Mouse (Mus musculus): Measurements from ENCODE around the gene Il1f6. TPM values are rescaled to one million over a fixed set of nuclear protein-coding genes. Genes with fewer than 3 reads are reported as not detected.
"Not testable (repeated sequence)": the region's sequence is repeated elsewhere in the genome, so short reads cannot be mapped to it uniquely, and the experiment has no call there.

Il1f6 gene
- polyA plus RNA-seq (2021), result not detected

DNA sequence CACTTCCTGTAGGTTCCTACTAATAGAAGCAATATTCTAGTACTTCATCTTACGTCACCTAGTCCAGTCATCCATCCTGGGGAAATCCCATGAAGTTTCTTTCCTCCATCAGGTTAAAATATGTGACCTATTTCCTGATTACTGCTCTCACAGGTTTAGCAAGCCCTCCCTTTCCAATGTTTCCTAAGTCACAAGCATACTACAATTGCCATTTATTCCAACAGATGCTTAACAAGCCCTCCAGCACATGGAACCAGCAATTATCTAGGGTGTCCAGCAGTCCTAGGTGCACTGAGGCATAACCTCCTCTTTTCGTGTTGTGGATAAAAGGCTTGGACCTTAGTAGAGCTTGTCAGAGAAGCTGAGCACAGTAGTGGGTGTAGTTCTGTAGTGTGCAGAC, at the start of gene Il1f6:
Gene Il1f6, plus strand, starts transcription at position 301 of the 400 bp plus-strand sequence.
- ChIA-PET POLR2A (no interaction called here), CTCF (no interaction called here)
- peak; percentile 60 for ATAC-seq
- no peak for DNase-seq (ENCODE audit: low read depth, low spot score)
- no peaks in the 10 kb centered on the region for H3K27me3 ChIP-seq
- in situ Hi-C loops (cut with MboI; ENCODE audit: low pct_unique_long_range_greater_than_20kb), result no loop called here
- TF ChIP-seq CTCF (IDR thresholded peaks at IDR 0.05), result no peak

DNA sequence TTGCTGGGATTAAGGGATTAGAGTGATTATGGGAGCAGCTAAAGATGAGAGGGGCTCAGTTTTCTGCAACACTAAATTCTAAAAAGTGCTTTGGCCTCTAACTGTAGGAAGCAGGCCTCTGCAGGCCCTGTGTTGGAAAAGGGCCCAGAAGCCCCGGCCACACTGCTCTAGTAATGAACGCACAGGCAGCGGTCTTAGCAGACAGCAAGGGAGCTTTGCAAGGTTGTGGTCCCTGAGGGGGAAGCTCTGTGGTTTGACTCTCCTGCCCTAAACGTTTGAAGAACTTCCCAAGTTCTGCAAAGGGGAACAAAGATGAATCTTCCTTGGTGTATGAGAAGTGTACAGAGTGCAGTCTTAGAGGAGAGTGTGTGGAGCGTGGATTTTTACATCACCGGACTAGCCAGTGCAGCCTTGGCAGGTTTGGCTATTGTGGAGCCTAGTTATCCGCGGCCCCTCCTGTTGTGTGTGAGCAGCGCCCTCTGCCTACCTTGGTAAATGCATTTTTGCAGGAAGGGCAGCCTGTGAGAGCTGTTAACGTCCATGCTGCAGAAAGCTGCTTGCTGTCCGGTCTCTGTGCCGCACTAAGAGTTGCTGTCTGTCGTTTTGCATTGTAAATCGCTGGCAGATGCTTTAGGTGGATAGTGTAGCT, 33.4 kb upstream of the Il1f6 start:
- ATAC-seq, result peak; percentile 51
- CTCF ChIA-PET; in situ Hi-C loops (cut with MboI; ENCODE audit: low pct_unique_long_range_greater_than_20kb); POLR2A ChIA-PET; H3K27me3 ChIP-seq; DNase-seq (ENCODE audit: low read depth, low spot score): not testable (repeated sequence)
- peak; percentile 57 for TF ChIP-seq CTCF (IDR thresholded peaks at IDR 0.05)

DNA sequence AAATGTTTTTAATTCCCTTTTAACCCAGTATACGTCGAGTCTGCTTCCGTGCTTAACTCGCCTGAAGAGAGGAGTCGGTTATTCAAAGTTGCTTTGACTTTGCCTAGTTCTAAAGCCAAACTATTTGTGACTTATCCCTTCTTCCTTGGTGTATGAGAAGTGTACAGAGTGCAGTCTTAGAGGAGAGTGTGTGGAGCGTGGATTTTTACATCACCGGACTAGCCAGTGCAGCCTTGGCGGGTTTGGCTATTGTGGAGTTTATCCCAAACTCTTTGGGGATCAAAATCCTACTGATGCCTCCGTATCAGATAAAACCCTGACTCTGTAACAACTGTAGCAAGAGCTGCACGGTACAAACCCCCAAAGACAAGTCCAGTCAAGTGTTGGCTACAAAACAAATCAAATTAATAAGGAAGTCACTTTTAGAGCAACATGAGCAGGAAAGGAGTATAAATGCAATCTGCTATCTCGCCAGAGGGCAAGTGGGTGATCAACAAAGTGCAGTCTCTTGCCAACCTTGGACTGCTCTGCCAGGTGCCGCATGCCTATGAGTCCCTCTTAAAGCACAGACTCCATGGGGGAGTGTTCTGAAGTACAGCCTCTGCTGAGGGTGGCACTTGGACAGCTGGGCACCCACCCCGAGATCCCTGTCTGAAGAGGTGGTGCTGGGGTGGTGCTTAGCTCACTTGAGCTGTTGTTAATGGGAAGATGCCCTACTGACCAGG, 32.6 kb upstream of the Il1f6 start:
- ATAC-seq; CTCF ChIA-PET; in situ Hi-C loops (cut with MboI; ENCODE audit: low pct_unique_long_range_greater_than_20kb); DNase-seq (ENCODE audit: low read depth, low spot score); POLR2A ChIA-PET; H3K27me3 ChIP-seq: not testable (repeated sequence)

DNA sequence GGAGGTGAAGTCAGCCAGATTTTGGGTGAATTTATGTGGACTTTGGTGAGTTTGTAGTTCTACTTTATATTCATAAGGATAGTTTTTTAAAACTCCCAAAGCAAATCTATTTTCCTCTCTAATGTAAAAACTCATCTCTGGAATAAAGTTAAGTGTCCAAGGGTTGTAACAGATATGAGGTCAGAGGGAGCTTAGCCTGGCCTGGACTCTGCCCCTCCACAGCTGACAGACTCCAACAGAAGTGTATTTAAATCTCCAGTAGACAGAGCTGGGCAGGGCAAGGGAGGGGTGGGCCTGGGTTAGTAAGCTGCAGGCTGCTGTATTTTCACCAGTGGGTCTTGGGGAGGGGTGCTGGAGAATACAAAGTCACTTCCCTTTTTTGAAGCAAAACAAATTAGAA, 31.1 kb upstream of the Il1f6 start:
- in situ Hi-C loops (cut with MboI; ENCODE audit: low pct_unique_long_range_greater_than_20kb); H3K27me3 ChIP-seq: not testable (repeated sequence)

DNA sequence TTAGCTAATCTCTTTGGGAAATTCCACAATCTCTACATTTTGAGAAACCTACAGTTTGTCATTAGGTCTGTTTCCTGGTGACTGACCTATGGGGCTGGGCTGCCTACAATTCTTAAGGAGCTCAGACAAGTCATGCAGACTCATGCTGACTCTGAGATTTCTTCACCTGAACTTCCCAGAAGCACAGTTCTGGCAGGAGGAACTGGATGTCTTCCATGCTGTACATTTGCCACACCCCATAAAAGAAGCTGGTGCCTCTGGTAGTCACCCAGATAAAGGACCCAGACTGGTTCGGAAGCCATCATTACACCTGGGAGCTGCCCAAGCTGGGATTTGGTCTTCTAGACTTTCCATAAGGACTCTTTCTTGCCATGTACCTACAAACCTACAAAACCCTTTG, 29.0 kb upstream of the Il1f6 start, which contains the start of gene Il1f9:
Gene Il1f9, plus strand, starts transcription at position 301 of the 400 bp plus-strand sequence.
- ChIA-PET CTCF (no interaction called here), POLR2A (no interaction called here)
- no peaks in the 10 kb centered on the region for H3K27me3 ChIP-seq
- ATAC-seq (no peak), DNase-seq (ENCODE audit: low read depth, low spot score) (no peak)
- TF ChIP-seq CTCF (IDR thresholded peaks at IDR 0.05), result no peak
- in situ Hi-C loops (cut with MboI; ENCODE audit: low pct_unique_long_range_greater_than_20kb), result no loop called here

More for the DNA sequence above, 31.1 kb upstream of the Il1f6 start:
- ATAC-seq; CTCF ChIA-PET; POLR2A ChIA-PET; DNase-seq (ENCODE audit: low read depth, low spot score): not testable (repeated sequence)

DNA sequence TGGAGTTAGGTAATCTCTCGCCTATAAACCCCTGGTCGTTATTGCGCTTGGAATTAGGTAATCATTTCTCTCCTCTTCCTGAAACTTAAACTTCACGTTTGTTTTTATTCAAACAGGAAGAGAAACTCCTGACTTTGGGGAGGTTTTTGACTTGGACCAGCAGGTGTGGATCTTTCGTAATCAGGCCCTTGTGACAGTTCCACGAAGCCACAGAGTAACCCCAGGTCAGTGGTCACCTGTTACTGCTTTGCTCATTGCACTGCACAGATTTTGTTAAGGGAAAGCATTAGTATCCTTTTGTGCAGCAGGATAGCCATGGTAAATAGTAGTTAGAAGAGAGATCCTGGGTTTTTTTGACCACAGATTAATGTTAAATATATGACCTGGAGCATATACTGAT, 27.6 kb upstream of the Il1f6 start:
- peaks cover 3% of the 10 kb centered on the region for H3K27me3 ChIP-seq
- ATAC-seq (no peak), DNase-seq (ENCODE audit: low read depth, low spot score) (no peak)
- TF ChIP-seq CTCF (IDR thresholded peaks at IDR 0.05), result no peak
- CTCF ChIA-PET, result no interaction called here
- in situ Hi-C loops (cut with MboI; ENCODE audit: low pct_unique_long_range_greater_than_20kb), result no loop called here
- POLR2A ChIA-PET, result no interaction called here

DNA sequence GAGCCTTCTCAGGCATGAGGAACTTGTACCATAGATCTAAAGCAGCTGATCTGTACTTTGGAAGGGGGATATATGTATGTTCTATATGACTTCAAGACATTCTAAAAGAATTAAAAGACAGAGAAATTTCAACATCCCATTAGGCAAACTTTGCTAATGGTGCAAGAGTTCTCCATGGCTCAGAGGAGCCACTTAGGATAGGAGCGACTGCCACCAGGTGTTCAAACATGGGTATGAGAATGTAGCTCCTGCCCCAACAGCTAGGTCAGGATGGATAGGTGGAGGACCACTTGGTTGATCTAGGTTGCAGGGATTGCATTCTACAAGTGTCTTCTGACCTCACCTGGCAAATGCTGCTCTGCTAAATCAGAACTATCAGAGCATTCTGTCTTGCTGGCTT, 27.0 kb upstream of the Il1f6 start:
- no peak for TF ChIP-seq CTCF (IDR thresholded peaks at IDR 0.05)
- ATAC-seq, result no peak
- CTCF ChIA-PET, result no interaction called here
- no peak for DNase-seq (ENCODE audit: low read depth, low spot score)
- POLR2A ChIA-PET, result no interaction called here
- peaks cover 5% of the 10 kb centered on the region for H3K27me3 ChIP-seq
- in situ Hi-C loops (cut with MboI; ENCODE audit: low pct_unique_long_range_greater_than_20kb), result no loop called here

DNA sequence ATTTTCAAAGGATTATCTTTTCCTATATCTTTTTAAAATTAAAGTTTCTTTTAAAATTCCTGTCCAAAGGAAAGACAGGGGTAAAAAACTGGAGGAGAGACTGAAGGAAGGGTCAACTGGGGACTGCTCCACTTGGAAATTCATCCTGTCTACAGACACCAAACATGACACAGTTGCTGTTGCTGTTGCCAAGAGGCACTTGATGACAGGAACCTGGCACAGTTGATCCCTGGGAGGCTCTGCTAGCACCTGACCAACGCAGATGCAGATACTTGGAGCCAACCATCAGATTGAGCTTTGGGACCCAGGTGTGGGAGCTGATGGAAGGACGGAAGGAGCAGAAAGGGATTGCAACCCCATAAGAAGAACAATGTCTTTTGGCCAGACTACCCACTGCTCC, 12.0 kb downstream of the Il1f6 start:
- ChIA-PET POLR2A (no interaction called here), CTCF (no interaction called here)
- no peak for TF ChIP-seq CTCF (IDR thresholded peaks at IDR 0.05)
- ATAC-seq (no peak), DNase-seq (ENCODE audit: low read depth, low spot score) (no peak)
- H3K27me3 ChIP-seq, result no peaks in the 10 kb centered on the region
- in situ Hi-C loops (cut with MboI; ENCODE audit: low pct_unique_long_range_greater_than_20kb), result no loop called here

DNA sequence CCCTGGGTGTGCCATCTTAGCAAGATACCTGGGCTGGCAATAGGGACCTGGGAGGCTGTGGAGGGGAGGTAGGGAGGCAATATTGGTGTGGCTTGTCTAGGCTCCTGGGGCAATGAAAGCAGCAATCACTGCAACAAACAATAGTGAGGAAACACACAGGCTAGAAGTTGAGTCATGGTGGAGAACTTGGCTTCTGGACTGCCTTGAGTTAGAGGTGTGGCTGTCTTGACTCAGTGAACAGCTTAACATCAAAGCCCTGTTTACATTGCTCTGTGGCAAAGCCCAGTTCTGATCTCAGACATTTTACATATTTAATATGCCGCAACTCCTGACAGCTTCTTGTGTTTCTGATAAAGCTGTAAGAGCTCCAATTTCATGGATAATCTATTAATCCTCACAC, 52.3 kb downstream of the Il1f6 start:
- POLR2A ChIA-PET, result no interaction called here
- in situ Hi-C loops (cut with MboI; ENCODE audit: low pct_unique_long_range_greater_than_20kb), result no loop called here
- peak; percentile 6 for DNase-seq (ENCODE audit: low read depth, low spot score)
- ATAC-seq, result peak; percentile 78
- TF ChIP-seq CTCF (IDR thresholded peaks at IDR 0.05), result no peak
- H3K27me3 ChIP-seq, result no peaks in the 10 kb centered on the region
- CTCF ChIA-PET, result no interaction called here

DNA sequence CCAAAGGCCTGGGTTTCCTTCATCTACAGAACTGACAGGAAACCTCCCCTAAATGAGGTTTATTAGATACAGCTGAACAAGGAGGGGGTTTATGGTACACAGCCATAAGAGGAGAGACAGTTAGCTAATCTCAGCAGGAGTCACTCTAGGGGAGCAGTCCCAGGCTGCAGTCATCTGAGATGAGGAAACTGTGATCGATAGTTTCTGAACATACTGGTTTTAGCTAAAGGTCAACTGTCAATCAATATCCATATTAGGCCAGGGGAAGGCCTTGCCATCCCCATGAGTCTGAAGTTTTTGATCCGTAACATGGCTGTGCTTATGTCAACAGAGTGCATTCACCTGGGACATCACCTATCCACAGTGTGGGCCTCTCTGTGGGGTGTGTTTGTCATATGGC, 58.4 kb downstream of the Il1f6 start:
- peaks cover 14% of the 10 kb centered on the region for H3K27me3 ChIP-seq
- in situ Hi-C loops (cut with MboI; ENCODE audit: low pct_unique_long_range_greater_than_20kb), result no loop called here
- ChIA-PET CTCF (no interaction called here), POLR2A (no interaction called here)
- DNase-seq (ENCODE audit: low read depth, low spot score) (no peak), ATAC-seq (no peak)
- TF ChIP-seq CTCF (IDR thresholded peaks at IDR 0.05), result no peak

DNA sequence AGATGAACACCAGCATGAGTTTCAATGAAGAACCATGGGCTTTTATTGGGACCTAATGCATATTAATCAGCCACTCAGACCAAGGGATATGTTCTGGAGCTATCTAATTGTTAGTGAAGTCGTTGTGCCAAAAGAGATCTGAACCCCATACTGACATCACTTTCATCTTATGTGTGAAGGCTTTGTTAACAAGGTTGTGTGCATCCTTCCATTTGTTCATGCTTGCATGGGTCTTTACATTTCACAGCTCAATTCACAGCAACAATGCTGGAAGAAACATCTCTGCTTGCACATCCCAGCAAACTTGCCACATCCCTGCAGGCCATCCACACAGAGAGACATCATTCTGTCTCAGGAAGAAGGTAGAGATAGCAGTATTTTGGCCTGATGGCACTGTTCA, 59.9 kb downstream of the Il1f6 start:
- ATAC-seq (no peak), DNase-seq (ENCODE audit: low read depth, low spot score) (no peak)
- H3K27me3 ChIP-seq, result peaks cover 14% of the 10 kb centered on the region
- no peak for TF ChIP-seq CTCF (IDR thresholded peaks at IDR 0.05)
- POLR2A ChIA-PET, result no interaction called here
- in situ Hi-C loops (cut with MboI; ENCODE audit: low pct_unique_long_range_greater_than_20kb), result no loop called here
- CTCF ChIA-PET, result interaction anchor here (2.0 kb wide), 1 partner anchor 19 kb away, joined by 5 read pairs; no protein-coding TSS in a partner anchor

Other genes starting within 250 kb of the Il1f6 start
- gene Hnmt, start 166.0 kb upstream of the Il1f6 start, polyA plus RNA-seq (2021), result 0.47 TPM
- 0.12 TPM for gene Tbpl2, start 118.8 kb upstream of the Il1f6 start, polyA plus RNA-seq (2021)
- not detected for gene Il1f8, start 62.3 kb upstream of the Il1f6 start, polyA plus RNA-seq (2021)
- not detected for gene Il1f9, start 28.9 kb upstream of the Il1f6 start, polyA plus RNA-seq (2021)
- gene Il1f5, start 61.5 kb downstream of the Il1f6 start, polyA plus RNA-seq (2021), result not detected
- not detected for gene Il1f10, start 75.8 kb downstream of the Il1f6 start, polyA plus RNA-seq (2021)
- gene Il1rn, start 121.4 kb downstream of the Il1f6 start, polyA plus RNA-seq (2021), result 8.6 TPM
- gene Psd4, start 152.2 kb downstream of the Il1f6 start, polyA plus RNA-seq (2021), result 0.08 TPM